Mouse (Mus musculus): ENCODE measurements around the gene Gm5726.
"Not testable (repeated sequence)": the region's sequence is repeated elsewhere in the genome, so short reads cannot be mapped to it uniquely, and the experiment has no call there.

Gene Gm5726

DNA sequence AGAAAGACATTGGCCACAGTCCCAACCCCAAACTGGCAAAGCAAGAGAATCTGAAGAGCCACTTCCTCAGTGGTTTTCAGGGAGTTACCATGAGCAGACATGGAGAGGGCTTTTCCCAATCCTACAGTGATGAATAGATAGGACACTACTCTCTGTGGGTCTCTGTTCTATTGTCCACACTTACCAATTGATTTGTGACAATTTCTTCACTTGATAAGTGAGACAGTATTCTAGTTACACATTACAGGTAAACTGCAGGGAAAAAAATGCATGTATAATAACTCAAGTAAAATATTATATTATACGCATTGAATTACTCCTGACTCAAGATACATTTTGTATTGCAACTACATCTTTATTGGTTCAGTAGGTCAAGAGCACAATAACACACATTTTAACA lies at the start of gene Gm5726:
Gene Gm5726 (minus strand): TSS at position 101 of the 400 bp plus-strand sequence.
- DNase-seq (ENCODE audit: inconsistent age in 2 of 2, low spot score in 1 of 2) = not testable (repeated sequence)

DNA sequence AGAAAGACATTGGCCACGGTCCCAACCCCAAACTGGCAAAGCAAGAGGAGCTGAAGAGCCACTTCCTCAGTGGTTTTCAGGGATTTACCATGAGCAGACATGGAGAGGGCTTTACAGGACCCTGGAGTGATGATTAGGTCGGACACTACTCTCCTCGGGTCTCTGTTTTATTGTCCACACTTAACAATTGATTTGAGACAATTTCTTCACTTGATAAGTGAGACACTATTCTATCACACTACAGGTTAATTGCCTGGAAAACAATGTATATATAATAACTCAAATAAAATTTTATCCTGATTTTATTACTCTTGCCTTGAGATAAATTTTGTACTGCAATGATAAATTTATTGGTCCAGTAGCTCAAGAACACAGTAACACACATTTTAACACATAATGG lies 30.6 kb upstream of the Gm5726 start, which contains the start of gene Gm4141:
Gene Gm4141 (minus strand): TSS at position 101 of the 400 bp plus-strand sequence.
- not testable (repeated sequence) for DNase-seq (ENCODE audit: inconsistent age in 2 of 2, low spot score in 1 of 2)

- not testable (repeated sequence) for DNase-seq (ENCODE audit: inconsistent age in 2 of 2, low spot score in 1 of 2)
Measured at GRCm38 (mm10) chr7:20533537-20533936, 12.0 kb downstream of the Gm5726 start, which contains the start of gene Vmn1r104. Gene Vmn1r104, plus strand, starts transcription at chr7:20533837.

GRCm38 (mm10) chr7:20510434-20510833 lies 35.1 kb downstream of the Gm5726 start, which contains the start of gene Vmn1r103:
Gene Vmn1r103, minus strand, starts transcription at chr7:20510534.
- not testable (repeated sequence) for DNase-seq (ENCODE audit: inconsistent age in 2 of 2, low spot score in 1 of 2)

Measured in adrenal gland, adult (tissue).